Mouse (Mus musculus) lung, postnatal 25 days (tissue): Measurements from ENCODE around the gene Crygd.
"Not testable (repeated sequence)": the region's sequence is repeated elsewhere in the genome, so short reads cannot be mapped to it uniquely, and the experiment has no call there.

ENCODE experiments used
- DNase-seq: peaks from one replicate; pipeline ENCODE4 v3.0.0; 2022; ENCODE audit warnings: low spot score

Gene Crygd

GRCm38 (mm10) chr1:65063352-65063751 lies at the start of gene Crygd:
Gene Crygd (minus strand): TSS chr1:65063452.
- DNase-seq: no peak

GRCm38 (mm10) chr1:65112807-65113196 lies 49.5 kb upstream of the Crygd start:
- peak; percentile 39 for DNase-seq

- DNase-seq: peak; percentile 80
Observed at GRCm38 (mm10) chr1:65112031-65112806, 49.0 kb upstream of the Crygd start.

- DNase-seq: no peak
Observed at GRCm38 (mm10) chr1:65109756-65110435, 46.6 kb upstream of the Crygd start.

GRCm38 (mm10) chr1:65109196-65109595 lies 45.9 kb upstream of the Crygd start:
- DNase-seq: no peak

GRCm38 (mm10) chr1:65107654-65108279 lies 44.5 kb upstream of the Crygd start:
- DNase-seq: no peak

GRCm38 (mm10) chr1:65103273-65103672 lies 40.0 kb upstream of the Crygd start, which contains the start of gene Cryga:
Gene Cryga (minus strand): TSS chr1:65103373.
- no peak for DNase-seq

- DNase-seq: no peak
Observed at GRCm38 (mm10) chr1:65096953-65097352, 33.7 kb upstream of the Crygd start.

- no peak for DNase-seq
Observed at GRCm38 (mm10) chr1:65091566-65091965, 28.3 kb upstream of the Crygd start.

- DNase-seq: peak; percentile 75
Observed at GRCm38 (mm10) chr1:65090370-65090769, 27.1 kb upstream of the Crygd start.

- peak; percentile 7 for DNase-seq
Observed at GRCm38 (mm10) chr1:65088567-65089356, 25.5 kb upstream of the Crygd start.

- no peak for DNase-seq
Observed at GRCm38 (mm10) chr1:65082188-65082587, 18.9 kb upstream of the Crygd start, which contains the start of gene Crygb. Gene Crygb (minus strand): TSS chr1:65082288.

- DNase-seq: no peak
Observed at GRCm38 (mm10) chr1:65075607-65076006, 12.4 kb upstream of the Crygd start.

- no peak for DNase-seq
Observed at GRCm38 (mm10) chr1:65073589-65073988, 10.3 kb upstream of the Crygd start, which contains the start of gene Crygc. Gene Crygc (minus strand): TSS chr1:65073689.

GRCm38 (mm10) chr1:65067842-65068241 lies 4.6 kb upstream of the Crygd start:
- DNase-seq: no peak

GRCm38 (mm10) chr1:65064201-65064600 lies 949 bp upstream of the Crygd start:
- DNase-seq: no peak

GRCm38 (mm10) chr1:65052140-65052539 lies 11.1 kb downstream of the Crygd start:
- no peak for DNase-seq

- DNase-seq: no peak
Observed at GRCm38 (mm10) chr1:65051696-65052095, 11.6 kb downstream of the Crygd start.

GRCm38 (mm10) chr1:65050952-65051351 lies 12.3 kb downstream of the Crygd start, which contains the start of gene Cryge:
Gene Cryge (minus strand): TSS chr1:65051149.
- not testable (repeated sequence) for DNase-seq

- DNase-seq: no peak
Observed at GRCm38 (mm10) chr1:65048781-65049180, 14.5 kb downstream of the Crygd start.

- DNase-seq: peak; percentile 21
Observed at GRCm38 (mm10) chr1:65046401-65047109, 16.7 kb downstream of the Crygd start.
